Mouse (Mus musculus) forebrain, embryonic 15.5 days (tissue): ENCODE data around the gene Asic1. TPM values are rescaled to one million over a fixed set of nuclear protein-coding genes. Genes with fewer than 3 reads are reported as not detected.

Experiments
- ATAC-seq: fragments of 200-750 bp; cut with Nextera tagmentation; replicated peaks from 2 replicates; pipeline ENCODE4 v1.8.0; 2017; ENCODE audit warnings: mild to moderate bottlenecking, moderate TSS enrichment, moderate library complexity
- H3K27ac ChIP-seq: fragments of 300-500 bp; sonication (generic); replicated peaks from 2 replicates; pipeline ENCODE4 v1.5.1; 2015; ENCODE audit warnings: mild to moderate bottlenecking, inconsistent platforms
- H3K27me3 ChIP-seq: fragments of 300-500 bp; sonication (generic); 2 replicates; pipeline ENCODE4 v1.6.1; 2015; ENCODE audit warnings: inconsistent platforms
- H3K36me3 ChIP-seq: fragments of 300-500 bp; sonication (generic); 2 replicates; pipeline ENCODE4 v1.6.1; 2015; ENCODE audit warnings: mild to moderate bottlenecking, inconsistent platforms
- H3K4me1 ChIP-seq: fragments of 300-500 bp; sonication (generic); 2 replicates; pipeline ENCODE4 v1.6.1; 2015; ENCODE audit warnings: inconsistent platforms
- H3K4me2 ChIP-seq: fragments of 300-500 bp; sonication (generic); replicated peaks from 2 replicates; pipeline ENCODE4 v1.6.1; 2015; ENCODE audit warnings: mild to moderate bottlenecking, inconsistent platforms
- H3K4me3 ChIP-seq: fragments of 300-500 bp; sonication (generic); 2 replicates; pipeline ENCODE4 v1.5.1; 2015; ENCODE audit warnings: mild to moderate bottlenecking, inconsistent platforms
- H3K9ac ChIP-seq: fragments of 300-500 bp; sonication (generic); replicated peaks from 2 replicates; pipeline ENCODE4 v1.6.1; 2015; ENCODE audit warnings: mild to moderate bottlenecking, inconsistent platforms
- H3K9me3 ChIP-seq: fragments of 300-500 bp; sonication (generic); 2 replicates; pipeline ENCODE4 v1.6.1; 2016; ENCODE audit warnings: inconsistent platforms
- WGBS: fragments of 180-500 bp; shearing (Covaris S2); methylation state at CpG from one replicate; pipeline ENCODE4 v1.1.7; 2015; ENCODE audit warnings: mixed read lengths; 5-methylcytosine and 5-hydroxymethylcytosine counted together
- polyA plus RNA-seq: library from polyadenylated mRNA; unstranded; fragments of >200 nt; fragmentation: Nextera tagmentation; extraction: Ambion mirVana; gene quantifications from 2 replicates; pipeline ENCODE4 v1.2.1, GENCODE M21; 2015

The Asic1 gene
- polyA plus RNA-seq, 1 experiment from 2014 or later = 30.4 TPM

- ATAC-seq = peak; percentile 69
- Histone ChIP-seq H3K4me1 (peaks cover 28% of the 10 kb centered on the region), H3K4me2 (no peak overlapping the region), H3K4me3 (no peak overlapping the region), H3K27ac (peak overlapping the region; percentile 83), H3K9me3 (no peaks in the 10 kb centered on the region), H3K36me3 (peaks cover 44% of the 10 kb centered on the region), H3K9ac (no peak overlapping the region), H3K27me3 (no peaks in the 10 kb centered on the region)
- WGBS = 25% methylated on average over 13 of the region's 13 CpGs
Measured at GRCm38 (mm10) chr15:99715361-99715865, 45.2 kb downstream of the Asic1 start.

GRCm38 (mm10) chr15:99715982-99716746, 46.0 kb downstream of the Asic1 start:
- no peaks in the 10 kb centered on the region for H3K9me3 ChIP-seq
- H3K4me3 ChIP-seq = no peak overlapping the region
- H3K27me3 ChIP-seq = no peaks in the 10 kb centered on the region
- H3K36me3 ChIP-seq = peaks cover 37% of the 10 kb centered on the region
- peaks cover 28% of the 10 kb centered on the region for H3K4me1 ChIP-seq
- ATAC-seq = peak; percentile 20
- no peak overlapping the region for H3K9ac ChIP-seq
- peak overlapping the region; percentile 83 for H3K27ac ChIP-seq
- H3K4me2 ChIP-seq = no peak overlapping the region
- 65% methylated on average over 11 of the region's 11 CpGs for WGBS

GRCm38 (mm10) chr15:99716814-99717213, 46.6 kb downstream of the Asic1 start:
- peaks cover 30% of the 10 kb centered on the region for H3K36me3 ChIP-seq
- peak overlapping the region; percentile 83; the same call in 1 of the 2 replicates for H3K27ac ChIP-seq
- WGBS = 86% methylated on average over 12 of the region's 12 CpGs
- no peaks in the 10 kb centered on the region for H3K27me3 ChIP-seq
- H3K9ac ChIP-seq = no peak overlapping the region
- H3K4me1 ChIP-seq = peaks cover 28% of the 10 kb centered on the region
- H3K4me3 ChIP-seq = no peak overlapping the region
- H3K9me3 ChIP-seq = no peaks in the 10 kb centered on the region
- no peak for ATAC-seq
- no peak overlapping the region for H3K4me2 ChIP-seq

GRCm38 (mm10) chr15:99717386-99718334, 47.5 kb downstream of the Asic1 start, which contains the start of gene Gpd1:
Gpd1 (plus strand) TSS chr15:99717515.
- no peak within 1 kb of the TSS for H3K4me3 ChIP-seq
- ATAC-seq = no peak
- H3K4me2 ChIP-seq = no peak within 1 kb of the TSS
- H3K9me3 ChIP-seq = no peaks in the 10 kb centered on the region
- H3K27me3 ChIP-seq = no peaks in the 10 kb centered on the region
- WGBS = 60% methylated on average over 26 of the region's 26 CpGs
- H3K9ac ChIP-seq = no peak within 1 kb of the TSS
- peak within 1 kb of the TSS; percentile 83 for H3K27ac ChIP-seq
- peaks cover 22% of the 10 kb centered on the region for H3K36me3 ChIP-seq
- H3K4me1 ChIP-seq = peaks cover 28% of the 10 kb centered on the region

- H3K27ac ChIP-seq = no peak overlapping the region
- H3K4me2 ChIP-seq = no peak overlapping the region
- H3K9ac ChIP-seq = no peak overlapping the region
- no peak for ATAC-seq
- WGBS = 85% methylated on average over 9 of the region's 9 CpGs
- H3K36me3 ChIP-seq = peaks cover 13% of the 10 kb centered on the region
- no peaks in the 10 kb centered on the region for H3K9me3 ChIP-seq
- H3K27me3 ChIP-seq = no peaks in the 10 kb centered on the region
- no peak overlapping the region for H3K4me3 ChIP-seq
- peaks cover 32% of the 10 kb centered on the region for H3K4me1 ChIP-seq
Measured at GRCm38 (mm10) chr15:99718461-99719021, 48.4 kb downstream of the Asic1 start.

- Histone ChIP-seq H3K36me3 (peaks cover 4% of the 10 kb centered on the region; the same call in 1 of the 2 replicates), H3K27ac (no peak overlapping the region), H3K27me3 (no peaks in the 10 kb centered on the region), H3K4me1 (peaks cover 44% of the 10 kb centered on the region), H3K9me3 (no peaks in the 10 kb centered on the region), H3K4me3 (no peak overlapping the region), H3K9ac (no peak overlapping the region), H3K4me2 (no peak overlapping the region)
- no peak for ATAC-seq
- WGBS = 79% methylated on average over 8 of the region's 8 CpGs
Measured at GRCm38 (mm10) chr15:99719865-99720264, 49.7 kb downstream of the Asic1 start.

- no peak for ATAC-seq
- no peaks in the 10 kb centered on the region for H3K9me3 ChIP-seq
- WGBS = 82% methylated on average over 25 of the region's 25 CpGs
- no peak overlapping the region for H3K4me3 ChIP-seq
- H3K27me3 ChIP-seq = no peaks in the 10 kb centered on the region
- H3K4me2 ChIP-seq = no peak overlapping the region
- H3K4me1 ChIP-seq = peaks cover 36% of the 10 kb centered on the region
- no peak overlapping the region for H3K27ac ChIP-seq
- no peak overlapping the region for H3K9ac ChIP-seq
- peaks cover 4% of the 10 kb centered on the region; the same call in 1 of the 2 replicates for H3K36me3 ChIP-seq
Measured at GRCm38 (mm10) chr15:99721921-99722743, 52.0 kb downstream of the Asic1 start.

GRCm38 (mm10) chr15:99723120-99723514, 52.9 kb downstream of the Asic1 start:
- ATAC-seq = no peak
- peak overlapping the region; percentile 58; the same call in 1 of the 2 replicates for H3K27ac ChIP-seq
- H3K4me1 ChIP-seq = peaks cover 27% of the 10 kb centered on the region
- WGBS = 60% methylated on average over 10 of the region's 10 CpGs
- no peak overlapping the region for H3K9ac ChIP-seq
- no peak overlapping the region for H3K4me3 ChIP-seq
- peaks cover 11% of the 10 kb centered on the region for H3K36me3 ChIP-seq
- no peak overlapping the region for H3K4me2 ChIP-seq
- H3K27me3 ChIP-seq = no peaks in the 10 kb centered on the region
- no peaks in the 10 kb centered on the region for H3K9me3 ChIP-seq

GRCm38 (mm10) chr15:99723515-99724291, 53.5 kb downstream of the Asic1 start:
- no peak overlapping the region for H3K4me2 ChIP-seq
- peaks cover 13% of the 10 kb centered on the region for H3K36me3 ChIP-seq
- WGBS = 24% methylated on average over 11 of the region's 11 CpGs

GRCm38 (mm10) chr15:99724292-99725021, 54.3 kb downstream of the Asic1 start:
- Histone ChIP-seq H3K36me3 (peaks cover 21% of the 10 kb centered on the region), H3K27ac (peak overlapping the region; percentile 58), H3K4me1 (peaks cover 26% of the 10 kb centered on the region), H3K4me2 (peak overlapping the region; percentile 51), H3K27me3 (no peaks in the 10 kb centered on the region), H3K9ac (peak overlapping the region; percentile 52), H3K9me3 (no peaks in the 10 kb centered on the region), H3K4me3 (peak overlapping the region; percentile 83)
- WGBS = 11% methylated on average over 16 of the region's 16 CpGs
- ATAC-seq = peak; percentile 24

More at GRCm38 (mm10) chr15:99723515-99724291, 53.5 kb downstream of the Asic1 start:
- H3K9me3 ChIP-seq = no peaks in the 10 kb centered on the region
- H3K4me3 ChIP-seq = no peak overlapping the region
- no peaks in the 10 kb centered on the region for H3K27me3 ChIP-seq
- 0 out of 2 replicates have a peak overlapping the region, but pooled peaks have one; percentile 52 for H3K9ac ChIP-seq
- peaks cover 26% of the 10 kb centered on the region for H3K4me1 ChIP-seq
- no peak for ATAC-seq
- peak overlapping the region; percentile 58 for H3K27ac ChIP-seq
